Mouse (Mus musculus): ENCODE measurements at regions not wholly inside any gene's neighbourhood (a gene's known extent, or its start where the extent isn't known, plus 50 kb on each side); places are given as distances from the start of the nearest gene placed in this dataset.

DNA sequence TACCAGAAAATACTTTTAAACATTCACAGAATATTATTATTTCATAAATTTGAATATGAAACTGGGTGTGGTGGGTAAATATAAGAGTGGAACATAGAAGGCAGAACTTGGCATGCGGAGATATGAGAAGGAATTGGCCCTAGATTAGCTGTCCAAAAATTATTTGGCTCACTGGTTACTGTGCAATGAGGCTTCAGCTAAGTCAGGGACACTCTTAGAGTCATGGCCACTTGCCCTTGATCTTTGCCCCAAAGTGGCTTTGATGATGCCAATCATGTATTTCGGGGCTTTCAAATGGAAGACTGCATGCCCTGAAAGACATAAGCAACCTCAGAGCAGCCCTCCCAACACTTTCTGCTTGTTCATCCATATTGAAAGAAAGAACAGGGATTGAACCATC is 76.9 kb downstream of the Pxdc1 start:
- 89% methylated on average over 2 of the region's 2 CpGs for WGBS
- ATAC-seq (replicated peaks; ENCODE audit: low FRiP score, low TSS enrichment, low read depth) = no peak

DNA sequence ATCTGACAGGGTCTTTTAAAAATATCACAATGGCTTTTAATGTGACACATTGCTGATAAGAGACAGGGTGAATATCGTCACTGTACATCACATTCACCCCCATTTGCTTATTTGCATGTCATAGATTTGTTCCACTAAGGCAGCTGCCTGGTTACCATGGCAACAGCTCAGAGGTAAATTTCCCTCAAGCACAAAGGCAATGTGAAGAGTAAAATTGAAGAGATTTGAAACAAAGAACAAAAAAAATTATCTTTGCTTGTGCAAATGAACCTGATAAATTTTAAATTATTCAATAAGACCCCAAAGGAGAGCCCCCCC is 77.3 kb downstream of the Pxdc1 start:
- H3K4me2 ChIP-seq (ENCODE audit: low read length) = no peak overlapping the region
- no peak for DNase-seq (ENCODE audit: low spot score)
- H3K4me3 ChIP-seq (ENCODE audit: low read depth, low read length) = no peak overlapping the region
- no peaks in the 10 kb centered on the region for H3K27me3 ChIP-seq (replicated peaks; ENCODE audit: control insufficient read depth, insufficient read depth, low read length)
- no peak for ATAC-seq (replicated peaks; ENCODE audit: low FRiP score, low TSS enrichment, low read depth)
- H3K9ac ChIP-seq (ENCODE audit: low read length) = no peak overlapping the region
- no peaks in the 10 kb centered on the region for H3K36me3 ChIP-seq (ENCODE audit: control insufficient read depth, insufficient read depth, low read length)
- WGBS = 39% methylated on average over 1 of the region's 1 CpGs
- no peaks in the 10 kb centered on the region for H3K9me3 ChIP-seq (ENCODE audit: control insufficient read depth, low read length)
- no peak overlapping the region for H3K27ac ChIP-seq (ENCODE audit: low read depth)
- H3K4me1 ChIP-seq (replicated peaks; ENCODE audit: control insufficient read depth, insufficient read depth, low read length) = no peaks in the 10 kb centered on the region

More for the DNA sequence above, 76.9 kb downstream of the Pxdc1 start:
- H3K36me3 ChIP-seq (ENCODE audit: control insufficient read depth, insufficient read depth, low read length) = no peaks in the 10 kb centered on the region
- no peak overlapping the region for H3K27ac ChIP-seq (ENCODE audit: low read depth)
- no peak overlapping the region for H3K4me2 ChIP-seq (ENCODE audit: low read length)
- no peak for DNase-seq (ENCODE audit: low spot score)
- no peak overlapping the region for H3K4me3 ChIP-seq (ENCODE audit: low read depth, low read length)
- H3K9ac ChIP-seq (ENCODE audit: low read length) = no peak overlapping the region
- no peaks in the 10 kb centered on the region for H3K27me3 ChIP-seq (replicated peaks; ENCODE audit: control insufficient read depth, insufficient read depth, low read length)
- no peaks in the 10 kb centered on the region for H3K4me1 ChIP-seq (replicated peaks; ENCODE audit: control insufficient read depth, insufficient read depth, low read length)
- no peaks in the 10 kb centered on the region for H3K9me3 ChIP-seq (ENCODE audit: control insufficient read depth, low read length)

DNA sequence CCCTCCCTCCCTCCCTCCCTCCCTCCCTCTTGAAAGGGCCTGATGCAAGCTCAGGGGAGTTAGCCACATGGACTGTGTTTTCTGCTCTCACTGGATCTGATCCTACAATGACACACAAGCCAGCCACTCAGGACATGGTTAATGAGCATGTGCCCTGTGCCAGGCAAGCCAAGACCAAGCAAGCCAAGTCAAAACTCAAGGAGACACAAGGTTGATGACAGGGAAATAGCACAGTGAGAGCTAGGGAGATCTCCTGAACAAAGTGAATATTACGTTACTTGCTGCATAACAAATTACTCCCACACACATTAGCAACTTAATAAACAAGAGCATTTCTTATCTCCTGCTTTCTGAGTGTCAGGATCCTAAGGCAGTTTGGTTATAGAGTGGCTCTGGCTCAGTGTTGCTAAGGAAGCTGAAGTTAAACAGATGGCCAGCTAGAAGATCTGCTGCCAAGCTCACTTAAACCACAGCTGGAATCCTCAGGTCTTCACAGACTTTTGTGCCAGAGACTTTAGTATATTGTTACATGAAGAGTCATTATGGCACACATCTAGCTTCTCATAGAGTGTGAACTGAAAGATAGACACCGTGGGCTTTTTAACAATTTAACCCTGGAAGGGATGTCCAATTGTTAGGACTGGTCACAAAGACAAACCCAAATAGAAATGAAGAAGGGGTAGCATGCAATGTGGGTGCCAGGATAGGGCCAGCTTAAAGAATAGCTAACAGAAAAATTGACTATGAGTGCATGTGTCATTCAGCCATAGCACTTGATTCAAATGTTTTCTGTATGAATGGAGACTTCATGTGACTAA is 77.9 kb downstream of the Pxdc1 start:
- Histone ChIP-seq H3K4me1 (replicated peaks; ENCODE audit: control insufficient read depth, insufficient read depth, low read length) (no peaks in the 10 kb centered on the region), H3K27me3 (replicated peaks; ENCODE audit: control insufficient read depth, insufficient read depth, low read length) (no peaks in the 10 kb centered on the region), H3K4me3 (ENCODE audit: low read depth, low read length) (no peak overlapping the region), H3K36me3 (ENCODE audit: control insufficient read depth, insufficient read depth, low read length) (no peaks in the 10 kb centered on the region), H3K27ac (ENCODE audit: low read depth) (no peak overlapping the region), H3K9me3 (ENCODE audit: control insufficient read depth, low read length) (no peaks in the 10 kb centered on the region), H3K4me2 (ENCODE audit: low read length) (no peak overlapping the region), H3K9ac (ENCODE audit: low read length) (no peak overlapping the region)
- no peak for ATAC-seq (replicated peaks; ENCODE audit: low FRiP score, low TSS enrichment, low read depth)
- no peak for DNase-seq (ENCODE audit: low spot score)
- WGBS = 43% methylated on average over 2 of the region's 2 CpGs

- no peak overlapping the region for H3K4me2 ChIP-seq (ENCODE audit: low read length)
- no peak for ATAC-seq (replicated peaks; ENCODE audit: low FRiP score, low TSS enrichment, low read depth)
- no peaks in the 10 kb centered on the region for H3K9me3 ChIP-seq (ENCODE audit: control insufficient read depth, low read length)
- H3K27ac ChIP-seq (ENCODE audit: low read depth) = no peak overlapping the region
- H3K36me3 ChIP-seq (ENCODE audit: control insufficient read depth, insufficient read depth, low read length) = no peaks in the 10 kb centered on the region
- H3K4me1 ChIP-seq (replicated peaks; ENCODE audit: control insufficient read depth, insufficient read depth, low read length) = no peaks in the 10 kb centered on the region
- 68% methylated on average over 2 of the region's 2 CpGs for WGBS
- no peak overlapping the region for H3K4me3 ChIP-seq (ENCODE audit: low read depth, low read length)
- DNase-seq (ENCODE audit: low spot score) = no peak
- no peaks in the 10 kb centered on the region for H3K27me3 ChIP-seq (replicated peaks; ENCODE audit: control insufficient read depth, insufficient read depth, low read length)
- H3K9ac ChIP-seq (ENCODE audit: low read length) = no peak overlapping the region
Observed at GRCm38 (mm10) chr13:34569312-34569711, 84.0 kb downstream of the Pxdc1 start.

DNA sequence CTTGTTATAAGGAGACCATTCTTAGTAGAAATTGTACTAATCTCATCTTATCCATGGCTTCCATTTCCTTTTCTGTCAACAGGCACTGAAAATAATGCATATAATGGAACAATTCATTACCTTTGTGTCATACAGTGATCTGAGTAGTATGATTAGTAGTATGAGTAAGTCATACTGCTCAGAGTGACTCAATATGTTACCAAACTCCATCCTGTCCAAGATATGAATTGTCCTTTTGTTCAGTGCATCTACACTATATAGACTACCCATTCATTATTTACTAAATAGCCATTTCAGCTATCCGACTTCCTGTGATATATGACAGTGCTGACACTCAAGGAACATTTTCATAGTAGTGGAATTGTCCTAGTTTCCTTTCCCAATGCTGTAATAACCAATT is 86.6 kb downstream of the Pxdc1 start:
- ATAC-seq (replicated peaks; ENCODE audit: low FRiP score, low TSS enrichment, low read depth) = no peak
- no peak for DNase-seq (ENCODE audit: low spot score)
- H3K36me3 ChIP-seq (ENCODE audit: control insufficient read depth, insufficient read depth, low read length) = no peaks in the 10 kb centered on the region
- no peaks in the 10 kb centered on the region for H3K9me3 ChIP-seq (ENCODE audit: control insufficient read depth, low read length)
- no peak overlapping the region for H3K4me3 ChIP-seq (ENCODE audit: low read depth, low read length)
- H3K27me3 ChIP-seq (replicated peaks; ENCODE audit: control insufficient read depth, insufficient read depth, low read length) = no peaks in the 10 kb centered on the region
- 82% methylated on average over 1 of the region's 1 CpGs for WGBS
- H3K27ac ChIP-seq (ENCODE audit: low read depth) = no peak overlapping the region
- no peak overlapping the region for H3K9ac ChIP-seq (ENCODE audit: low read length)
- H3K4me1 ChIP-seq (replicated peaks; ENCODE audit: control insufficient read depth, insufficient read depth, low read length) = no peaks in the 10 kb centered on the region
- H3K4me2 ChIP-seq (ENCODE audit: low read length) = no peak overlapping the region

GRCm38 (mm10) chr13:34550130-34550884 is 103.0 kb downstream of the Pxdc1 start:
- Histone ChIP-seq H3K4me2 (ENCODE audit: low read length) (no peak overlapping the region), H3K9ac (ENCODE audit: low read length) (no peak overlapping the region), H3K36me3 (ENCODE audit: control insufficient read depth, insufficient read depth, low read length) (no peaks in the 10 kb centered on the region), H3K9me3 (ENCODE audit: control insufficient read depth, low read length) (no peaks in the 10 kb centered on the region), H3K4me1 (replicated peaks; ENCODE audit: control insufficient read depth, insufficient read depth, low read length) (no peaks in the 10 kb centered on the region), H3K27me3 (replicated peaks; ENCODE audit: control insufficient read depth, insufficient read depth, low read length) (no peaks in the 10 kb centered on the region), H3K27ac (ENCODE audit: low read depth) (no peak overlapping the region), H3K4me3 (ENCODE audit: low read depth, low read length) (no peak overlapping the region)
- ATAC-seq (replicated peaks; ENCODE audit: low FRiP score, low TSS enrichment, low read depth) (no peak), DNase-seq (ENCODE audit: low spot score) (no peak)
- 31% methylated on average over 5 of the region's 5 CpGs for WGBS

- Histone ChIP-seq H3K27me3 (replicated peaks; ENCODE audit: control insufficient read depth, insufficient read depth, low read length) (no peaks in the 10 kb centered on the region), H3K4me3 (ENCODE audit: low read depth, low read length) (no peak overlapping the region), H3K27ac (ENCODE audit: low read depth) (no peak overlapping the region), H3K9me3 (ENCODE audit: control insufficient read depth, low read length) (no peaks in the 10 kb centered on the region), H3K4me2 (ENCODE audit: low read length) (no peak overlapping the region), H3K4me1 (replicated peaks; ENCODE audit: control insufficient read depth, insufficient read depth, low read length) (no peaks in the 10 kb centered on the region), H3K9ac (ENCODE audit: low read length) (no peak overlapping the region), H3K36me3 (ENCODE audit: control insufficient read depth, insufficient read depth, low read length) (no peaks in the 10 kb centered on the region)
- 83% methylated on average over 2 of the region's 2 CpGs for WGBS
- DNase-seq (ENCODE audit: low spot score) = no peak
- no peak for ATAC-seq (replicated peaks; ENCODE audit: low FRiP score, low TSS enrichment, low read depth)
Observed at GRCm38 (mm10) chr13:34540646-34541045, 112.6 kb downstream of the Pxdc1 start.

DNA sequence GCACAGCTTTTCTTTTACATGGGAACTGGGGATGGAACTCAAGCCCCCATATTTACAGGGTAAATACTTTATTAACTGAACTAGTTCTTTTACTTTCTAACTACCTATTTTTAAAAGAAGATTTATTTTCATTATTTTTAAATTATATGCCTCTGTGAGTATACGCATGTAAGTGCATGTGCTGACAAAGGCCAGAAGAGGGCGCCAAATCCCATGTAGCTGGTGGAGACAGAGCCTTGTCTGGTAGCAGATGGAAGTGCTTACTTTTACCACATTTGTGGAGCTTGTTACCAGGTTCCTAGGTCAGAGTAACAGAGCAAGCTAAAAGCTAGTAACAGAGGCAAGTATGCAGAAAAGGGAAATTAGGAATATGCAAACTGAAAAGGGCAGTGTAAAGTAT is 119.4 kb downstream of the Pxdc1 start:
- no peak overlapping the region for H3K4me3 ChIP-seq (ENCODE audit: low read depth, low read length)
- DNase-seq (ENCODE audit: low spot score) (no peak), ATAC-seq (replicated peaks; ENCODE audit: low FRiP score, low TSS enrichment, low read depth) (no peak)
- 70% methylated on average over 2 of the region's 2 CpGs for WGBS
- no peaks in the 10 kb centered on the region for H3K4me1 ChIP-seq (replicated peaks; ENCODE audit: control insufficient read depth, insufficient read depth, low read length)
- H3K27me3 ChIP-seq (replicated peaks; ENCODE audit: control insufficient read depth, insufficient read depth, low read length) = no peaks in the 10 kb centered on the region
- no peaks in the 10 kb centered on the region for H3K36me3 ChIP-seq (ENCODE audit: control insufficient read depth, insufficient read depth, low read length)
- H3K9ac ChIP-seq (ENCODE audit: low read length) = no peak overlapping the region
- H3K9me3 ChIP-seq (ENCODE audit: control insufficient read depth, low read length) = no peaks in the 10 kb centered on the region
- no peak overlapping the region for H3K27ac ChIP-seq (ENCODE audit: low read depth)
- H3K4me2 ChIP-seq (ENCODE audit: low read length) = no peak overlapping the region

GRCm38 (mm10) chr13:34511332-34511731 is 142.0 kb downstream of the Pxdc1 start:
- no peak overlapping the region for H3K4me3 ChIP-seq (ENCODE audit: low read depth, low read length)
- H3K36me3 ChIP-seq (ENCODE audit: control insufficient read depth, insufficient read depth, low read length) = no peaks in the 10 kb centered on the region
- H3K4me1 ChIP-seq (replicated peaks; ENCODE audit: control insufficient read depth, insufficient read depth, low read length) = no peaks in the 10 kb centered on the region
- no peaks in the 10 kb centered on the region for H3K27me3 ChIP-seq (replicated peaks; ENCODE audit: control insufficient read depth, insufficient read depth, low read length)
- DNase-seq (ENCODE audit: low spot score) = no peak
- H3K27ac ChIP-seq (ENCODE audit: low read depth) = no peak overlapping the region
- H3K4me2 ChIP-seq (ENCODE audit: low read length) = no peak overlapping the region
- H3K9me3 ChIP-seq (ENCODE audit: control insufficient read depth, low read length) = no peaks in the 10 kb centered on the region
- WGBS = 74% methylated on average over 3 of the region's 3 CpGs
- no peak for ATAC-seq (replicated peaks; ENCODE audit: low FRiP score, low TSS enrichment, low read depth)
- H3K9ac ChIP-seq (ENCODE audit: low read length) = no peak overlapping the region

Data from intestine, embryonic 14.5 days (tissue).